Mouse (Mus musculus) T-cell, adult 66 days (primary cell): ENCODE data around the gene Hsdl2. TPM values are rescaled to one million over a fixed set of nuclear protein-coding genes. Genes with fewer than 3 reads are reported as not detected.

Experiments
- total RNA-seq, 2 experiments: library from RNA; stranded (reverse); gene quantifications; 3 replicates in 1 of 2; 4 replicates in 1 of 2; pipeline ENCODE4 v1.2.4; 2023

Hsdl2 gene
- total RNA-seq: 10 to 100 TPM; 26.7 to 32.0 TPM

DNA sequence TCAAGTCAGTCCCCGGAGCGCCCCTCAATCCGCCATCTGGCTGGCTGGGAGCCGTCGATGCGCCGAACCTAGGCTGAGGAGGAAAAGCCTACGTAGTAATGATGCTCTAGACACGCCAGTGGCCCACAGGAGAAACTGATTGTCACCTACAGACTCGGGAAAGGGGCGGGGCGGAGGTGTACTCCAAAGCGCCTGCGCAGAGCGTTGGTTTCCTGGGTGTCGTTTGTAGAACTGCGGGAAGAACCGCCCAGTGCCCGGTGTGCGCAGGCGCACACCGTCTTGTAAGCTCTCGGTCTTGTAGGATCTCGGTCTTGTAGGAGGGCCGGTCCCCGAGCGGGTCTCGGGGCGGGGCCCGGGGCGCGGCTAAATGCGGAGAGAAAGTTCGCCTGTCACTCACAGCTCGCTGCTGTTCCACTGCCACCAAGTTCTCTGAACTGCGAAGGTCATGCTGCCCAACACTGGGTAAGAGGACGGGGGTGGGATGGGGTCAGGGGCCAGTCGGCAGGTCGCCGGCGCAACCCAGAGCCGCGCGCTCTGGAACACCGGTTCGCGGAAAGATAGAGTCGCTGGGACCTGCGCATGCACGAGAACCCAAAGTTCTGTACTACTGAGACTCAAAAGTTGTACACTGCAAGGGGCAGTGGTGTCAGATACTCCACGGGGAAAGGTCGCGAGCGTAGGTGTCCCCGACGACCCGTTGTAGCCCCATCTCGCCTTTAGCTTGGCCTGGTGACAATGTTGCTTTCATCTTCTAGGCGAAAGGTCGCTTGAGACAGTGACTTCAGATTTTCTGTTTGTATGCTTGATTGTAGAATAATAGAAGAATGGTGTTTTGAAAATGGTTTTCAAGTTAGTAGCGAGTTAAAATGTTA is at the start of gene Hsdl2:
TSS of gene Hsdl2 (plus strand) at position 250 of the 872 bp plus-strand sequence.

DNA sequence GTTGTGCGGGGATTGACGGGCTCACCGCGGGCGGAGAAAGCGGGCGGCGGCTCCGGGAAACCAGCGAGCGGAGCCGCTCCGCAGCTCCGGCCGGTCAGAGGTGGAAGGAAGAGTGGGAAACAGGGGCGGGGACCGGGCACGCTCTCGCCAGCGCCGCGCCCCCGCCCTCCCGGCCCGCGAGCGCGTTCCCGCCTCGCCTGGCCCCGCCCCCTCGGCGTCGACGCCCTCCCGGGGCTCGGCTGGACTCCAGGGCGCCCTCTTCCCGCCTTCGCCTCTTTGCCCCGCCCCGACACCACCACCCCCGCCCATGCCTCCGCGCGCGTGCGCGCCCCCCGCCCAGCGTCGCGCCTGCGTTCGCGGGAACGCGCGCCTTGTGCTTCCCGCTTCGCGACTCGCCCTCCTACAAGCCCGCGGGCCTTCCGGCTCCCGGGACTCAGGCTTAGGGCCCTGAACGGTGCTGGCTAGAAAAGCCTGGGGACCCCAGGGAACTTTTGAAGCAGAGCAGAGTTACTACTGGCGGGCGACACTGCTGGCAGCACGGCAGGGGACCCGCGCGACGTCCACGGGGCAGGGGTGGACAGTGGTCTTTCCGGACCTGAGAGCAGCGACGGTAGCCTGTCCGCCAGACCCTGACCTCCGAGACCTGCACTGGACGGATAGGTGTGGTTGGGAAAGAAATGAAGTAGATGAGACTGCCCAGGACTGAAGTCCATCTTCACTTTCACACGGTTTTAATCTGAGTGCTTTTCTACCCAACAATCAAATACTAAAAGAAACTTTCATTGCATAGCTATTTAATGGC is 32.0 kb upstream of the Hsdl2 start, which contains the start of gene Ptbp3:
TSS of gene Ptbp3 (minus strand) at position 190 of the 802 bp plus-strand sequence.

DNA sequence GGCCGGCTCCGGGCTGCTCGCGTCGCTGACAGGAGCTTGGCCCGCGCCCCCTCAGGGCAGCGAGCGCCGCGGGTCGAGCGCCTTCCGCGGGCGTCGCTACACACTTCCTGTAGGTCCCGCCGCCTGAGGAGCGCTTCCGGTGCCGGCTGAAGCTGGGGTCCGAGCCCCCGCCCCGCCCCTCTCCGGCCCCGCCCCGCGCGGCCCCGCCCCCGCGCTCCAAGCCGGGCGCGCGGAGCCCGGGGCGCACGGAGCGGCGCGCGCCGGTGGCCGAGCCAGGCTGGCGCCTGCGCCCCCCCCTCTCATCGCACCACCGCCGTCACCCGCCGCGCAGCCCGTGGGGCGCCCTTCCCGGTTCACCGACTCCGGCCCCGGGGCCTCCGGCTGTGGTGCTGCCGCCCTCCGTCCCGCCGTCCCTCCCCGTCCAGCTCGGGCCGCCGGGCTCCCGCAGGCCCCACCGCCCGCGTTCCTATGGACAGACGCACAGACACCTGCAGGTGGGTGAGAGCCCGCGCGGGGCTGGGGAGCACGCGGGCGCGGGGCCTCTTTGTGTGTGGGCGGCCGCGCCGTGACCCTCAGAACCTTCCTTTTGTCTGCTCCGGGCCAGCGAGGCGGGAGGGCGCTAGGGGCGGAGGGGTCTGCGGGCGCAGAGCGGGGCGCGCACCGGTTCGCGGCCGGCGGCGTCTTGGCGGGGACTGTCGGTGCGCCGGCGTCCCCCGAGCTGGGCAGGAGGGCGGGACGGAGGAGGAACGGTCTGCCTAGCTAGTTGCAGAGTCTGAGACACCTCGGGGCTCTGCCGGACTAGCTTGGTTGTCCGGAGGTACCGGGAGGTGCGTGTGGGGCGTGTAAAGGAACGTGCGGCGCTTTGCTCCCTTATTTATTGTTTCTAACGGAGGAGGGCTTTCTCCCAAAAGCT is 44.9 kb downstream of the Hsdl2 start, which contains the start of gene E130308A19Rik:
TSS of gene E130308A19Rik (plus strand) at position 214 of the 913 bp plus-strand sequence.

Other genes with a start within 250 kb of the Hsdl2 start
- 10 to 100 TPM in 1 of 2 experiments, 1 to 10 TPM in 1; 6.5 to 10.3 TPM for gene Susd1, start 142.9 kb upstream of the Hsdl2 start, total RNA-seq
- gene Ptbp3, start 32.2 kb upstream of the Hsdl2 start, total RNA-seq: 100 to 1,000 TPM; 236 to 237 TPM
- 10 to 100 TPM in 1 of 2 experiments, 1 to 10 TPM in 1; 5.8 to 10.4 TPM for gene E130308A19Rik, start 44.6 kb downstream of the Hsdl2 start, total RNA-seq
- 10 to 100 TPM; 32.8 to 35.8 TPM for gene Inip, start 220.0 kb downstream of the Hsdl2 start, total RNA-seq
- gene Snx30, start 224.3 kb downstream of the Hsdl2 start, total RNA-seq: 10 to 100 TPM; 13.5 to 18.0 TPM